Mouse (Mus musculus) thymus, postnatal 36 days (tissue): ENCODE data around the gene P3h4.
"Not testable (repeated sequence)": the region's sequence is repeated elsewhere in the genome, so short reads cannot be mapped to it uniquely, and the experiment has no call there.

Source experiments
- DNase-seq, 2 experiments: peaks; one replicate each; pipeline ENCODE4 v3.0.0; 2022; ENCODE audit warnings: mixed read lengths in 2 of 2

P3h4 gene

GRCm38 (mm10) chr11:100391081-100391883, 23.4 kb downstream of the P3h4 start:
- peak in 1 of 2 experiments; percentile 27 for DNase-seq

- peak in 1 of 2 experiments; percentile 44 for DNase-seq
These were observed 24.6 kb downstream of the P3h4 start for GRCm38 (mm10) chr11:100389931-100390445.

DNA sequence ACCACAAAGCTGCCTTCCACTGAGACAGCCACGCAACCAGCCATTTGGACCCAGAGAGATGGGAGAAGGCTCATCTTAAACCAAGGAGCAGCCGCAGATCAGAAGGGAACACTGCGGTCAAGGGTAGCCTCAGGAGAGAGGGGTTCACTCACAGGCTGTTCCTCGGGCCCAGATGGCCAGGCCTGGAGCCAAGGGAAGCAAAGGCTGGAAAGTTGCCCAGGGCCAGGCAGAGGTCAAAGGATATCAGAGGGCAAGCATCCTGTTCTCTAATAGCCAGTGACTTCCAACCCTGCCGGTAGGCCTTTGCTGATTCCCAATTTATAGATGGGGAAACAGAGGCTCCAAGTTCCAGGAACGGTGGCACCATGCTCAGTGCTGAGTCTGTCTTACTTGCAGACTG, 26.0 kb downstream of the P3h4 start:
- DNase-seq: no peak

GRCm38 (mm10) chr11:100387589-100388375, 26.9 kb downstream of the P3h4 start:
- no peak for DNase-seq

- no peak for DNase-seq
These were observed 27.5 kb downstream of the P3h4 start for GRCm38 (mm10) chr11:100387111-100387510.

- DNase-seq: no peak
These were observed 28.1 kb downstream of the P3h4 start for GRCm38 (mm10) chr11:100386586-100386985.

- no peak for DNase-seq
These were observed 29.6 kb downstream of the P3h4 start for GRCm38 (mm10) chr11:100385016-100385415.

GRCm38 (mm10) chr11:100382682-100383081, 32.0 kb downstream of the P3h4 start:
- no peak for DNase-seq

DNA sequence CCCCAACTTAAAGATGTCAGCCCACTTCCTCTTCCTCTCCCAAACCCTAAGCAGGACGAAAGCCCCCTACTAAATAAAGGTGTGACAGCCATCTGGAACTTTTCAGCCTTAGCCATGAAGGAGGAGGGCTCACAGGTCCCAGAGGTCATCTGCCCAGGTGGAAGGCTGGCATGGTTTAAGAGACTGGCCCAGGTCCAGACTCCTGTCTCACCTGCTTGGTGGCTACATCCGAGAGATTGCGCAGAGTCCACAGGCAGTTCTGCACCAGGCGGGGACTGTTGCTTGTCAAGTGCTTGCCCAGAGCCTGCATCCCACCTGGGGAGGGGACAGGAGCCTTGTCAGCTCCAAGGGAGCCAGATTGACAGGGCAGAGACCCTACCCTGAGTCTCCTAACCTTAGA, 35.3 kb downstream of the P3h4 start:
- DNase-seq: no peak

DNA sequence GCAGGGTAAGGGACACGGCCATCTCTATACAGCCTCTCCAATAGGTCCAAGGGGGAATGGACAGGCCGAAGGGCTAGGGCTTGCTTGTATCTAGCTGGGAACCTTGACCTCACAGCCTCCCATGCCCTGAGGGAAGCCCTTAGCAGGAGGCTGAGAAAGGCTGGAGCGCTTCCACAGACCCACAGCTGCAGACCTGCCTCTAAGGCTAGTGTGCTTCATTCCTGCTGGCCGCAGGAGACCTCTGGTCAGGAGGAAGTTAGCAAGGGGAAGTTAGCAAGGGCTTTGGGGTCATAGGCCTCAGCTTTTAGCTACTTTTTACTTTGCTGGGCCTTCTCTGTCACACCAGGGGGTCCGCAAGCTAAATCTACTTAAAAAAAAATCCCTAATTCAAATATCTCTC, 36.2 kb downstream of the P3h4 start:
- DNase-seq: no peak

GRCm38 (mm10) chr11:100377989-100378388, 36.6 kb downstream of the P3h4 start:
- DNase-seq: no peak

- DNase-seq: no peak
These were observed 37.8 kb downstream of the P3h4 start for GRCm38 (mm10) chr11:100376746-100377389.

DNA sequence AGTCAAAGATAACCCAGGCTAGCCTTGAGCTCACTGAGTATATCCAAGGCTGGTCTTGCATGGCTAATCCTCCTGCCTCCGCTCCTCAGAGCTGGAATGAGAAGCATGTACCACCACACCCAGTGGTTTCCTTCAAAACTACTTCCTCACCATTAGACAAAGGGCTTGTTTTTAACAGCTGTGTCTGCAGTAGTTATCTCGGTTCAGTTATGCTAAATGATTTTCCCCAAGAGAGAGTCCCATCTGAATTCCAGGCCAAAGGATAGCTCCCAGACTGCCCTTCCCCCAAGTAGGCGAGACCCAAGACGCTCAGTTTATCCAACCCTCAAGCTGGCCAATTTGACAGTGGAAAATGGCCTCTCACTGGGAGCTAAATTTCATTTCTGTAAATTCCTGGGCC, 38.6 kb downstream of the P3h4 start:
- DNase-seq: no peak

GRCm38 (mm10) chr11:100375127-100375526, 39.5 kb downstream of the P3h4 start:
- no peak for DNase-seq

DNA sequence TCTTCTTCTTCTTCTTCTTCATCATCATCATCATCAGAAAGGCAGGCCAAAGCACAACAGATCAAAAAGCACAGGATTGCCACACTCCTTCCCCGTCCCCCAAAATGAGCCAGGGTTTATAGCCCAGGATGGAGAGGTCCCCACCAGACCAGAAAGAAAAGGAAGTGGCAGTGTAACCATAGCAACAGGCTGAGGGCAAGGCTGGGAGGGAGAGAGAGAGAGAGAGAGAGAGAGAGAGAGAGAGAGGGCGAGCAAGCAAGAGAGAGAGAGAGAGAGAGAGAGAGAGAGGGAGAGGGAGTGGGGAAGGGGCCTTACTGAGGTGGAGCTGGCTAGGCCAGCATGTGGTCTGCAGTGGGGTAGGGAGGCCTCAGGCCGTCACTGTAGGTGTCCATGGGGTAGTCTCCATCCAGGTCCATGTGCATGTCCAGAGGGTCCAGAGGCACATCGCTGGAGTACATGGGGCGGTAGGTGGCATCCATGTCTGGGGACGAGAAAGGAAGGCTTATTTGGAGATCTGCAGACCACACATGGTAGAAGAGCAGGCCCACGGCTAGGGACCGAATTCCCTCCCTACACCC, 42.6 kb downstream of the P3h4 start:
- no peak for DNase-seq

DNA sequence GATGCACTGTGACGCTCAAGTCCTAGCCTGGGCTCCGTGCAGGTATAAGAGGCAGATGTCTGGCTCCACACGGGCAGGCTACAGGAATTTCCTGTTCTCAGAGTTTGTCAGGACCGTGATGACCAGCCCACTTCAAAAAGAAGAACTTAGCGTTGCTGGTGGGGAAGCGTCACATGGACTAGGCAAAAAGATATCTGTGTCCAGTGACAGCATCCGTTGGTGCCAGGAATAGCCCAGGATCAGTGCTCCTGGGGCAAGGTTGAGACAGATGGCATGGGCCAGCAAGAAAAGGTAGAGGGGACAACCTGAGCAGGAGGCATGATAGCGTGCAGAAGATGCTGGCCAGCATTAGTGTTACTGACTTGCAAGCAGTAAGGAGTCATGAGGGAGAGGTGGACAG, 44.8 kb downstream of the P3h4 start:
- DNase-seq: no peak

GRCm38 (mm10) chr11:100369145-100369544, 45.5 kb downstream of the P3h4 start:
- DNase-seq: no peak

GRCm38 (mm10) chr11:100362979-100363562, 51.6 kb downstream of the P3h4 start:
- DNase-seq: peak; percentile 69 to 74

GRCm38 (mm10) chr11:100362209-100362978, 52.2 kb downstream of the P3h4 start:
- peak; percentile 65 to 74 for DNase-seq

DNA sequence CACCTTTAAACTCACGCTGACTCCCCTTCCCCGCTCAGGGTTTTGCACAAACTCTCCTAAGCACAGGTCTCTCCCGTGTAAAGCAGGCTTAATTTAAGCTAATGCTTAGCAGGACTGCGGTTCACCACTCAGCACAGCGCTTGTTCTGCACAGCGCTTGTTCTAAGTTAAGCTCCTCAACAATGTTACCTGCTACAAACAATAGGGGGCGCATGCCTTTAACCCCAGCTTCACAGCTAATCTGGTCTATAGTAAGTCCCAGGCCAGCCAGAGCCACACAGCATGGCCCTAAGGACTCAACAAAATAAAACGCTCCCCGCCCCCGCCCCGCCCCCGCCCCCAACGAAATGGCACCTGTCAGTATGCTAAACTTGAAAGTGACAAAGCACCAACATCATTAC, 53.6 kb downstream of the P3h4 start:
- not testable (repeated sequence) for DNase-seq

DNA sequence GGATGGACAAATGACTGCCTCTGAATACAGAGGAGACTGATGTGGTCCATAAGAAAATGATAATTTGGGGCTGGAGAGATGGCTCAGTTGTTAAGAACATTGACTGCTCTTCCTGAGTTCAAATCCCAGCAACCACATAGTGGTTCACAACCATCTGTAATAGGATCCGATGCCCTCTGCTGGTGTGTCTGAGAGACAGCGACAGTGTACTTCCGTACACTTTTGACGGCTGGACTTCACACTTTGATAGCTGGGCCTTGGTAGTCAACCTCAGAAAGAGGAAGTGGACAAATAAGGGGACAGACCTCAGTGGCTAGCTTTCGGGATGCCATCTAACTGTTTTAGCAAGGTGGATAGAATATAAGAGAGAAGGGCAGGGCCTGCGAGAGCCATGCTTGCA, 54.5 kb downstream of the P3h4 start:
- no peak for DNase-seq
